In the genomic region with DNA sequence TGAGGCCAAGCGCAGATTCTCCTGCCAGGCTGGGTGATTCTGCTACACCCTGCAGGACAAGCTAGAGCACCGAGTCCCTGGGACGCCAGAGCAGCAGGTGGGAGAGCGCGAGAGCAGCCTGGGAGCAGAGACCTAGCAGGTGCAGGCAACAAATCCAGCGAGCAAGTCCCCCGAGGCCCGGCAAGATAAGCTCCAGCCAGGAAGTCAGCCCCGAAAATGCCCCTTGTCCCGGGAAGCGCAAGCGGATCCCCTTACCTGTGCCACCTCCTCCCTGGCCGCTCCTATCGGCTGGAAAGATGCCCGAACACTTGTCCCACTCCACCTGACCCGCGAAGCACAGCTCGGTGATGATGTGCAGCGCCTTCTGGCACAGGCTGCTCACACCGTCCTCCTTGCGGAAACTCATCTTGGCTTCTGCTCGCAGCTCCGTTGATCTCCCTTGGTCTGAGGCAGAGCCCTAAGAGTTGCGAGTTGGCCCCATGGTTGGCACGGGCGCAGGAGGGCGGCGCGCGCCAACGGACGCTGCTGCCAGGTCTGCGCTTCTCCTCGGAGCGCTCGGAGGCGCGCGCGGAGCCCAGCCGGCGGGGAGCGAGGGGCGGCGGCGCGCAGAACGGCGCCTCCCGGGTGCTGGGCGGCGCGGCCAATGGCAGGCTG, we compare ENCODE assay signal across 8 mouse cellular contexts. TPM values are rescaled to one million over a fixed set of nuclear protein-coding genes. Genes with fewer than 3 reads are reported as not detected.
DNase-seq lines count a peak whose midpoint lies in the region; ATAC-seq and TF ChIP-seq lines count a peak whose summit lies in the region.

A gene (minus strand): TSS at position 497 of the 654 bp plus-strand sequence.

- H3K9me3 ChIP-seq in heart, embryonic 10.5 days: no peaks in the 10 kb centered on the region
- H3K9me3 ChIP-seq in liver, embryonic 16.5 days (replicated peaks; ENCODE audit: control insufficient read depth, low read length): no peaks in the 10 kb centered on the region

- no peak within 1 kb of the TSS for H3K9ac ChIP-seq in liver, embryonic 16.5 days (ENCODE audit: low read depth, low read length)

- TF ChIP-seq POLR2A in cortical plate, adult 2 months (IDR thresholded peaks at IDR 0.05; ENCODE audit: extremely low read depth, insufficient read depth, low read length): no peak

- H3K4me2 ChIP-seq in liver, embryonic 16.5 days (ENCODE audit: low read depth, low read length): 0 out of 2 replicates have a peak within 1 kb of the TSS, but pooled peaks have one; percentile 3

- peak; percentile 37 for DNase-seq in layer of hippocampus, adult 11-12 months (ENCODE audit: low spot score)
- no peak for DNase-seq in layer of hippocampus, adult 9-10 months (ENCODE audit: low spot score)
- no peak for DNase-seq in heart, embryonic 10.5 days (ENCODE audit: low spot score)
- DNase-seq in kidney, postnatal 4 days: peak; percentile 31 to 44
- peak; percentile 6 to 9 for DNase-seq in right cerebral cortex, postnatal 36 days (ENCODE audit: low spot score in 2 of 2)
- DNase-seq in thymus, postnatal 10 days (ENCODE audit: low spot score in 2 of 2): no peak

- TF ChIP-seq CTCF in cortical plate, adult 2 months (IDR thresholded peaks at IDR 0.05; ENCODE audit: extremely low read depth, insufficient read depth, low read length): no peak

- no peak within 1 kb of the TSS for H3K27ac ChIP-seq in cortical plate, adult 2 months (ENCODE audit: insufficient read depth, low read length)
- H3K27ac ChIP-seq in heart, embryonic 10.5 days: no peak within 1 kb of the TSS
- no peak within 1 kb of the TSS for H3K27ac ChIP-seq in liver, embryonic 16.5 days (ENCODE audit: low read length)

- WGBS in heart, embryonic 10.5 days: under 1% methylated on average over 53 of the region's 53 CpGs
- 1% methylated on average over 50 of the region's 53 CpGs for WGBS in liver, embryonic 16.5 days (ENCODE audit: insufficient replicate concordance)

- peak within 1 kb of the TSS; percentile 91 for H3K4me3 ChIP-seq in cortical plate, adult 2 months (ENCODE audit: insufficient read depth, low read length)
- H3K4me3 ChIP-seq in heart, embryonic 10.5 days: peak within 1 kb of the TSS; percentile 72
- H3K4me3 ChIP-seq in liver, embryonic 16.5 days (ENCODE audit: low read depth, low read length): peak within 1 kb of the TSS; percentile 3; the same call in 1 of the 2 replicates

- no peak for ATAC-seq in liver, embryonic 16.5 days (ENCODE audit: low read depth)

- no peaks in the 10 kb centered on the region for H3K4me1 ChIP-seq in cortical plate, adult 2 months (ENCODE audit: control insufficient read depth, insufficient read depth, low read length)
- H3K4me1 ChIP-seq in heart, embryonic 10.5 days: peaks cover 11% of the 10 kb centered on the region; the same call in 1 of the 2 replicates
- H3K4me1 ChIP-seq in liver, embryonic 16.5 days (ENCODE audit: control insufficient read depth, low read depth, low read length): no peaks in the 10 kb centered on the region

- peaks cover 37% of the 10 kb centered on the region for H3K27me3 ChIP-seq in heart, embryonic 10.5 days (ENCODE audit: insufficient read depth, poor library complexity, severe bottlenecking)
- H3K27me3 ChIP-seq in liver, embryonic 16.5 days (ENCODE audit: control insufficient read depth, insufficient read depth, low read depth, low read length): peaks cover 12% of the 10 kb centered on the region

- no peaks in the 10 kb centered on the region for H3K36me3 ChIP-seq in heart, embryonic 10.5 days
- no peaks in the 10 kb centered on the region for H3K36me3 ChIP-seq in liver, embryonic 16.5 days (ENCODE audit: control insufficient read depth, insufficient read depth)

RNA-seq across cellular contexts. Expression of the gene that starts here (rescaled TPM):
- 3.2 and 3.6 TPM in 2 replicates for polyA plus RNA-seq in cortical plate, adult 2 months (2012; rRNA removed)
- polyA plus RNA-seq in heart, embryonic 10.5 days (2016; fragmentation: Nextera tagmentation; extraction: Ambion mirVana): not detected in 2 replicates
- polyA plus RNA-seq in liver, embryonic 16.5 days (2015; fragmentation: Nextera tagmentation; extraction: Ambion mirVana): not detected in 2 replicates

Comparison
In these comparisons a context has a peak if more than half of its experiments do, and no peak if none do; other contexts are left out.
1. DNase-seq: peak in layer of hippocampus, adult 11-12 months (single experiment), kidney, postnatal 4 days (2 of 2) and right cerebral cortex, postnatal 36 days (2 of 2); none in layer of hippocampus, adult 9-10 months (single experiment), heart, embryonic 10.5 days (single experiment) and thymus, postnatal 10 days (0 of 2).
2. H3K4me3 ChIP-seq: peak in every context shown above with its lines; median percentile 91 in cortical plate, adult 2 months; 72 in heart, embryonic 10.5 days; 3 in liver, embryonic 16.5 days.